Mouse (Mus musculus) adrenal gland, adult (tissue): Measurements from ENCODE around the gene Catsper3.
A peak's percentile ranks its signal among the peaks of the same experiment; 100 is the strongest.

Source experiments
- DNase-seq, 2 experiments: peaks; one replicate each; pipeline ENCODE4 v3.0.0; 2022 to 2023; ENCODE audit warnings: low spot score in 1 of 2; ENCODE audit not compliant: inconsistent age in 2 of 2

The Catsper3 gene

GRCm38 (mm10) chr13:55784268-55784667, at the start of gene Catsper3:
Catsper3 (plus strand) TSS chr13:55784568.
- no peak for DNase-seq

- no peak for DNase-seq
Measured at GRCm38 (mm10) chr13:55737885-55738284, 46.5 kb upstream of the Catsper3 start.

- DNase-seq = no peak
Measured at GRCm38 (mm10) chr13:55742306-55742705, 42.1 kb upstream of the Catsper3 start.

- DNase-seq = no peak
Measured at GRCm38 (mm10) chr13:55754380-55754779, 30.0 kb upstream of the Catsper3 start.

- DNase-seq = peak in 1 of 2 experiments; percentile 32
Measured at GRCm38 (mm10) chr13:55756789-55757188, 27.6 kb upstream of the Catsper3 start.

- no peak for DNase-seq
Measured at GRCm38 (mm10) chr13:55757645-55758044, 26.7 kb upstream of the Catsper3 start.

- DNase-seq = no peak
Measured at GRCm38 (mm10) chr13:55760576-55760975, 23.8 kb upstream of the Catsper3 start.

GRCm38 (mm10) chr13:55761486-55761885, 22.9 kb upstream of the Catsper3 start:
- no peak for DNase-seq

GRCm38 (mm10) chr13:55774352-55774751, 10.0 kb upstream of the Catsper3 start:
- no peak for DNase-seq

- no peak for DNase-seq
Measured at GRCm38 (mm10) chr13:55775056-55775455, 9.3 kb upstream of the Catsper3 start.

- peak; percentile 8 to 27 for DNase-seq
Measured at GRCm38 (mm10) chr13:55786120-55786519, 1.8 kb downstream of the Catsper3 start.

GRCm38 (mm10) chr13:55801246-55801645, 16.9 kb downstream of the Catsper3 start:
- no peak for DNase-seq

- DNase-seq = no peak
Measured at GRCm38 (mm10) chr13:55803973-55804372, 19.6 kb downstream of the Catsper3 start.

- DNase-seq = no peak
Measured at GRCm38 (mm10) chr13:55809041-55809623, 24.8 kb downstream of the Catsper3 start.

GRCm38 (mm10) chr13:55809707-55810106, 25.3 kb downstream of the Catsper3 start:
- no peak for DNase-seq

- DNase-seq = peak in 1 of 2 experiments; percentile 26
Measured at GRCm38 (mm10) chr13:55810947-55811346, 26.6 kb downstream of the Catsper3 start.

GRCm38 (mm10) chr13:55813490-55814016, 29.2 kb downstream of the Catsper3 start:
- no peak for DNase-seq

- no peak for DNase-seq
Measured at GRCm38 (mm10) chr13:55814834-55815233, 30.5 kb downstream of the Catsper3 start.

- no peak for DNase-seq
Measured at GRCm38 (mm10) chr13:55822499-55822898, 38.1 kb downstream of the Catsper3 start.

- DNase-seq = no peak
Measured at GRCm38 (mm10) chr13:55824151-55824945, 40.0 kb downstream of the Catsper3 start.

GRCm38 (mm10) chr13:55825245-55825681, 40.9 kb downstream of the Catsper3 start:
- peak in 1 of 2 experiments; percentile 38 for DNase-seq
